Mouse (Mus musculus) CH12.LX (cell line): ENCODE results near the gene Coro7. TPM values are rescaled to one million over a fixed set of nuclear protein-coding genes. Genes with fewer than 3 reads are reported as not detected.

ENCODE experiments used
- DNase-seq: peaks from one replicate; pipeline ENCODE4 v3.0.0-alpha.2; 2013; ENCODE audit errors: extremely low read depth
- H3K27ac ChIP-seq: 2 replicates; pipeline ENCODE4 v1.5.1; 2012; ENCODE audit warnings: low read depth, mild to moderate bottlenecking, control low read depth, moderate library complexity; ENCODE audit not compliant: insufficient read depth
- H3K27me3 ChIP-seq: replicated peaks from 2 replicates; pipeline ENCODE3; 2012; ENCODE audit warnings: inconsistent platforms
- H3K36me3 ChIP-seq, 2 experiments: replicated peaks in 1 of 2; 2 replicates each; pipeline versions ENCODE3 to v1.6.1; 2012; ENCODE audit warnings: inconsistent platforms in 1 of 2, low read length in 1 of 2, mild to moderate bottlenecking in 1 of 2, mixed read lengths in 1 of 2, moderate library complexity in 1 of 2; ENCODE audit not compliant: control insufficient read depth in 1 of 2, insufficient read depth in 1 of 2
- H3K4me1 ChIP-seq, 2 experiments: 2 replicates each; pipeline ENCODE4 v1.6.1; 2012; ENCODE audit warnings: inconsistent platforms in 1 of 2, moderate library complexity in 1 of 2; ENCODE audit not compliant: insufficient read depth in 2 of 2, control insufficient read depth in 1 of 2
- H3K4me2 ChIP-seq: 2 replicates; pipeline ENCODE4 v1.6.1; 2012; ENCODE audit warnings: low read depth, mild to moderate bottlenecking, control low read depth; ENCODE audit not compliant: poor library complexity, insufficient read depth, severe bottlenecking
- H3K4me3 ChIP-seq, 3 experiments: fragments of 150-350 bp in 1 of 3; sonication (generic) in 1 of 3; replicated peaks in 1 of 3; 2 replicates each; pipeline versions ENCODE3 to v1.5.1; 2011 to 2012; ENCODE audit warnings: low read depth in 2 of 3, low read length in 2 of 3, mild to moderate bottlenecking in 2 of 3, moderate library complexity in 2 of 3, control low read depth in 1 of 3, improper control_type of control experiment in 1 of 3, inconsistent platforms in 1 of 3, mixed read lengths in 1 of 3; ENCODE audit not compliant: poor library complexity in 1 of 3
- H3K79me2 ChIP-seq: replicated peaks from 2 replicates; pipeline ENCODE4 v1.6.1; 2012; ENCODE audit warnings: mild to moderate bottlenecking, moderate library complexity; ENCODE audit not compliant: control insufficient read depth, poor library complexity, insufficient read depth, severe bottlenecking; ENCODE audit errors: extremely low read depth
- H3K9ac ChIP-seq: 2 replicates; pipeline ENCODE4 v1.6.1; 2012; ENCODE audit warnings: low read depth, mild to moderate bottlenecking, control low read depth, moderate library complexity; ENCODE audit not compliant: insufficient read depth
- H3K9me3 ChIP-seq: replicated peaks from 2 replicates; pipeline ENCODE3; 2012; ENCODE audit warnings: low read length, inconsistent platforms, mixed read lengths
- BHLHE40 ChIP-seq: IDR thresholded peaks from 2 replicates; pipeline ENCODE4 v1.6.1; 2011; ENCODE audit warnings: mild to moderate bottlenecking, low read depth, low read length, improper control_type of control experiment
- CTCF ChIP-seq, 2 experiments: IDR thresholded peaks in 1 of 2; conservative IDR thresholded peaks in 1 of 2; 2 replicates each; pipeline ENCODE4 v1.5.1; 2011 to 2012; ENCODE audit warnings: low read depth in 2 of 2, low read length in 2 of 2, improper control_type of control experiment in 1 of 2, inconsistent platforms in 1 of 2, mild to moderate bottlenecking in 1 of 2, moderate library complexity in 1 of 2
- E2F4 ChIP-seq: IDR thresholded peaks from 2 replicates; pipeline ENCODE4 v1.6.1; 2011; ENCODE audit warnings: low read depth, low read length, improper control_type of control experiment; ENCODE audit not compliant: insufficient replicate concordance
- ELF1 ChIP-seq: IDR thresholded peaks from 2 replicates; pipeline ENCODE4 v1.6.1; 2014; ENCODE audit warnings: low read depth, mild to moderate bottlenecking, inconsistent platforms, low read length, improper control_type of control experiment
- EP300 ChIP-seq: IDR thresholded peaks from 2 replicates; pipeline ENCODE4 v1.6.1; 2011; ENCODE audit warnings: low read length, improper control_type of control experiment
- ETS1 ChIP-seq: conservative IDR thresholded peaks from 2 replicates; pipeline ENCODE4 v1.6.1; 2012; ENCODE audit warnings: low read depth, mild to moderate bottlenecking, inconsistent platforms, low read length, improper control_type of control experiment, moderate library complexity
- GABPA ChIP-seq: IDR thresholded peaks from 2 replicates; pipeline ENCODE4 v1.6.1; 2012; ENCODE audit warnings: low read depth, low read length, improper control_type of control experiment, inconsistent platforms; ENCODE audit not compliant: insufficient replicate concordance
- HCFC1 ChIP-seq: IDR thresholded peaks from 2 replicates; pipeline ENCODE4 v1.6.1; 2012; ENCODE audit warnings: low read depth, mild to moderate bottlenecking, inconsistent platforms, low read length, improper control_type of control experiment
- IRF4 ChIP-seq: IDR thresholded peaks from 2 replicates; pipeline ENCODE4 v1.6.1; 2014; ENCODE audit warnings: low read depth, mild to moderate bottlenecking, inconsistent platforms, low read length, improper control_type of control experiment
- JUND ChIP-seq: conservative IDR thresholded peaks from 2 replicates; pipeline ENCODE4 v1.6.1; 2011; ENCODE audit warnings: low read depth, low read length, improper control_type of control experiment
- KAT2A ChIP-seq: IDR thresholded peaks from 2 replicates; pipeline ENCODE4 v1.6.1; 2012; ENCODE audit warnings: low read length, improper control_type of control experiment, inconsistent platforms; ENCODE audit not compliant: insufficient replicate concordance
- MAFK ChIP-seq: IDR thresholded peaks from 2 replicates; pipeline ENCODE4 v1.6.1; 2011; ENCODE audit warnings: low read length, improper control_type of control experiment; ENCODE audit not compliant: insufficient replicate concordance
- MAX ChIP-seq: IDR thresholded peaks from 2 replicates; pipeline ENCODE4 v1.6.1; 2011; ENCODE audit warnings: low read length, improper control_type of control experiment
- MAZ ChIP-seq: IDR thresholded peaks from 2 replicates; pipeline ENCODE4 v1.6.1; 2012; ENCODE audit warnings: low read depth, mild to moderate bottlenecking, inconsistent platforms, low read length, improper control_type of control experiment, moderate library complexity
- MEF2A ChIP-seq: IDR thresholded peaks from 2 replicates; pipeline ENCODE4 v1.6.1; 2014; ENCODE audit warnings: low read depth, mild to moderate bottlenecking, inconsistent platforms, low read length, improper control_type of control experiment, borderline replicate concordance
- MYC ChIP-seq: IDR thresholded peaks from 2 replicates; pipeline ENCODE4 v1.6.1; 2011; ENCODE audit warnings: low read depth, mild to moderate bottlenecking, improper control_type of control experiment, low read length
- NRF1 ChIP-seq: IDR thresholded peaks from 2 replicates; pipeline ENCODE4 v1.6.1; 2014; ENCODE audit warnings: low read depth, mild to moderate bottlenecking, inconsistent platforms, low read length, improper control_type of control experiment, moderate library complexity
- PAX5 ChIP-seq: IDR thresholded peaks from 2 replicates; pipeline ENCODE4 v1.6.1; 2012; ENCODE audit warnings: low read length, inconsistent platforms, mixed read lengths
- POLR2A ChIP-seq: IDR thresholded peaks from 2 replicates; pipeline ENCODE4 v1.6.1; 2011; ENCODE audit warnings: low read depth, mild to moderate bottlenecking, improper control_type of control experiment, low read length
- POLR2AphosphoS2 ChIP-seq: IDR thresholded peaks from 2 replicates; pipeline ENCODE4 v1.6.1; 2011; ENCODE audit warnings: low read depth, low read length, improper control_type of control experiment
- RAD21 ChIP-seq: IDR thresholded peaks from 2 replicates; pipeline ENCODE4 v1.6.1; 2011; ENCODE audit warnings: low read depth, mild to moderate bottlenecking, low read length, improper control_type of control experiment, moderate library complexity
- RCOR1 ChIP-seq: conservative IDR thresholded peaks from 2 replicates; pipeline ENCODE4 v1.6.1; 2012; ENCODE audit warnings: low read depth, mild to moderate bottlenecking, inconsistent platforms, low read length, improper control_type of control experiment
- SIN3A ChIP-seq: IDR thresholded peaks from 2 replicates; pipeline ENCODE4 v1.6.1; 2012; ENCODE audit warnings: low read length, improper control_type of control experiment, inconsistent platforms
- SMC3 ChIP-seq: IDR thresholded peaks from 2 replicates; pipeline ENCODE4 v1.6.1; 2011; ENCODE audit warnings: low read depth, low read length, improper control_type of control experiment
- TBP ChIP-seq: conservative IDR thresholded peaks from 2 replicates; pipeline ENCODE4 v1.6.1; 2011; ENCODE audit warnings: low read depth, low read length, improper control_type of control experiment
- UBTF ChIP-seq: IDR thresholded peaks from 2 replicates; pipeline ENCODE4 v1.6.1; 2012; ENCODE audit warnings: low read depth, mild to moderate bottlenecking, inconsistent platforms, low read length, improper control_type of control experiment, moderate library complexity
- USF1 ChIP-seq: IDR thresholded peaks from 2 replicates; pipeline ENCODE4 v1.6.1; 2014; ENCODE audit warnings: low read depth, mild to moderate bottlenecking, inconsistent platforms, low read length, improper control_type of control experiment
- USF2 ChIP-seq: conservative IDR thresholded peaks from 2 replicates; pipeline ENCODE4 v1.6.1; 2011; ENCODE audit warnings: low read depth, low read length, improper control_type of control experiment
- ZC3H11A ChIP-seq: IDR thresholded peaks from 2 replicates; pipeline ENCODE4 v1.6.1; 2012; ENCODE audit warnings: low read depth, mild to moderate bottlenecking, inconsistent platforms, low read length, improper control_type of control experiment
- ZKSCAN1 ChIP-seq: IDR thresholded peaks from 2 replicates; pipeline ENCODE4 v1.6.1; 2012; ENCODE audit warnings: low read depth, inconsistent platforms, low read length, improper control_type of control experiment, borderline replicate concordance
- ZMIZ1 ChIP-seq: IDR thresholded peaks from 2 replicates; pipeline ENCODE4 v1.6.1; 2012; ENCODE audit warnings: low read depth, mild to moderate bottlenecking, inconsistent platforms, low read length, improper control_type of control experiment
- ZNF384 ChIP-seq: IDR thresholded peaks from 2 replicates; pipeline ENCODE4 v1.6.1; 2012; ENCODE audit warnings: low read depth, low read length, improper control_type of control experiment, inconsistent platforms
- dilution Hi-C: fragments of 300-500 bp; cut with MboI; formaldehyde crosslinking; loops from 2 replicates; pipeline ENCODE4 v1.14.3; 2020; ENCODE audit warnings: low sequenced_read_pairs; ENCODE audit not compliant: extremely low pct_unique_long_range_greater_than_20kb, extremely low pct_ligation_motif_present
- in situ Hi-C: fragments of 300-500 bp; cut with MboI; formaldehyde crosslinking; loops from 3 replicates; pipeline ENCODE4 v1.14.3; 2019; ENCODE audit warnings: low sequenced_read_pairs, low pct_ligation_motif_present, low pct_unique_long_range_greater_than_20kb, mixed read lengths
- polyA plus RNA-seq: library from polyadenylated mRNA; unstranded; fragments of >175 nt; gene quantifications from 2 replicates; pipeline ENCODE4 v1.2.1, GENCODE M21; 2012; ENCODE audit warnings: low read depth; ENCODE audit not compliant: insufficient read length
- total RNA-seq, 2 experiments: library from RNA; depleted of rRNA; stranded (reverse); fragments of 300-350 nt in 1 of 2; fragments of >200 nt in 1 of 2; gene quantifications; 2 replicates each; pipeline ENCODE4 v1.2.3; 2012 to 2014

The Coro7 gene
- total and polyA plus RNA-seq, 3 experiments: 5.7 to 40.2 (median 20.0) TPM

GRCm38 (mm10) chr16:4584438-4584837 lies 95.1 kb downstream of the Coro7 start (continued):
- no peak for TF ChIP-seq HCFC1
- TF ChIP-seq USF2: no peak
- no peak for TF ChIP-seq UBTF
- TF ChIP-seq RCOR1: no peak

DNA sequence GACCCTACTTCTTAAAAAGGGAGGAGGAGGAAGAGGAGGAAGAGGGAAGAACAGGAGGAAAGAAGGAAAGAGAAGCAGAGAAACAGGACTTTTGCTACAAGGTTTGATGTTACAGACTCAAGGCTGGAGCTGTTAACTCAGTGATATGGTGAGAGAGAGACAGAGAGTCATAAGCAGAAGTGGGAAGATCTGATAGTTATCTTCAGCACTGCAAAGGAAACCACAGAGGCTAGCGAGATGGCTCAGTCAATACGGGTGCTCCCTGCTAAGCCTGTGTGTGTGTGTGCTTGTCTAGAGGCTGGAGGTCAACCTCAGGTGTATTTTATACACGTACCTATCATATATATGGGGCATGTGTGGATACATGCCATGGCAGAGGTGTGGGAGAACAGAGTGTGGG lies 95.8 kb downstream of the Coro7 start:
- peaks cover 20 to 43% of the 10 kb centered on the region in 2 experiments for H3K4me1 ChIP-seq
- in situ Hi-C loops (no loop called here), dilution Hi-C loops (no loop called here)
- no peaks in the 10 kb centered on the region for H3K79me2 ChIP-seq
- TF ChIP-seq MAFK (no peak), ZMIZ1 (no peak), HCFC1 (no peak), BHLHE40 (0 out of 2 replicates have a peak, but pooled peaks have one; percentile 26), ELF1 (no peak), USF2 (no peak), UBTF (no peak), MEF2A (peak; percentile 67; the same call in 1 of the 2 replicates), RAD21 (no peak), MAZ (no peak), TBP (no peak), SMC3 (no peak), SIN3A (no peak), MYC (0 out of 2 replicates have a peak, but pooled peaks have one; percentile 56), GABPA (no peak), USF1 (no peak), ZC3H11A (no peak), IRF4 (peak; percentile 94), CTCF (conservative IDR thresholded peaks at IDR 0.05 in 1 of 2, IDR thresholded peaks at IDR 0.05 in 1 of 2; ENCODE audit: low read depth in 2 of 2, low read length in 2 of 2) (no peak), JUND (peak; percentile 44; the same call in 1 of the 2 replicates), ETS1 (no peak), E2F4 (no peak), POLR2A (no peak), NRF1 (no peak), PAX5 (no peak), ZKSCAN1 (no peak), POLR2AphosphoS2 (no peak), ZNF384 (no peak), KAT2A (no peak), MAX (no peak), RCOR1 (no peak), EP300 (peak; percentile 92)
- no peak overlapping the region for H3K27ac ChIP-seq
- no peaks in the 10 kb centered on the region for H3K27me3 ChIP-seq
- no peaks in the 10 kb centered on the region for H3K9me3 ChIP-seq
- peak overlapping the region; percentile 64 for H3K4me2 ChIP-seq
- DNase-seq: peak; percentile 77
- no peaks in the 10 kb centered on the region for H3K36me3 ChIP-seq
- peak overlapping the region; percentile 44 for H3K9ac ChIP-seq
- no peak overlapping the region for H3K4me3 ChIP-seq
